Comparison of ENCODE assay signal across 25 mouse cellular contexts in the genomic region with DNA sequence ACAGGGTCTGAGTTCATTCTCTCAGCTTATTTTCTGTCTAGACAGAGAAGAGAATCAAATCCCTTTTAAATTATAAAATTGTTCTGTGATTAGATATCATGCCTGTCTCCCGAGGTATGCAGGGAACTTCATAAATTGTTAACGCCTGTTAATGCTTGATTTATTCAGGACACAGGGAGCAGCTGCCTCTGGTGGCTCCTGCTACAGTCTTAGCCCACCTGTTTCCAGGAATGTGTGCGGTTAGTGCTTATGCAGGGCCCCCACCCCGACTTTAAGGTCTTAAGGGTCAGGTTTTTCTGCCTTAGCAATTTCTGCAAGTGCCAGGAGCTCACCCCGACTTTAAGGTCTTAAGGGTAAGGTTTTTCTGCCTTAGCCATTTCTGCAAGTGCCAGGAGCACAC.
"Had no signal": no experiment of that assay in that cellular context is flagged by ENCODE, and none has a peak within 500 bp of the region (broad histone marks: within the 10 kb centered on the region; RNA-seq: fewer than 3 reads in every experiment).

No protein-coding gene starts in this region.

- H3K4me3 ChIP-seq: intestine, embryonic 15.5 days; layer of hippocampus, adult 2 months; left cerebral cortex, adult 2 months; limb, embryonic 12.5 days; liver, embryonic 12.5 days; liver, embryonic 15.5 days; lung, embryonic 15.5 days; megakaryocyte, embryonic 14.5 days had no signal

- H3K9me3 ChIP-seq: intestine, embryonic 15.5 days; limb, embryonic 12.5 days; liver, embryonic 12.5 days; liver, embryonic 15.5 days; lung, embryonic 15.5 days; megakaryocyte, embryonic 14.5 days had no signal

- H3K27ac ChIP-seq: intestine, embryonic 15.5 days; kidney, postnatal 0 days; layer of hippocampus, adult 2 months; left cerebral cortex, adult 2 months; limb, embryonic 12.5 days; liver, embryonic 12.5 days; liver, embryonic 15.5 days; lung, embryonic 15.5 days; stomach, postnatal 0 days had no signal

- H3K4me2 ChIP-seq: intestine, embryonic 15.5 days; limb, embryonic 12.5 days; liver, embryonic 12.5 days; liver, embryonic 15.5 days; lung, embryonic 15.5 days; midbrain, embryonic 11.5 days had no signal

- H3K9ac ChIP-seq: intestine, embryonic 15.5 days; limb, embryonic 12.5 days; liver, embryonic 12.5 days; liver, embryonic 15.5 days; lung, embryonic 15.5 days had no signal

- H3K36me3 ChIP-seq: intestine, embryonic 15.5 days; limb, embryonic 12.5 days; liver, embryonic 12.5 days; liver, embryonic 15.5 days; lung, embryonic 15.5 days had no signal

- DNase-seq: kidney, adult 18-20 months; kidney, adult 9 months; kidney, postnatal 25 days; layer of hippocampus, postnatal 36 days; liver; lung, adult 18-20 months; lung, postnatal 10 days; lung, postnatal 36 days; midbrain, embryonic 14.5 days; right cerebral cortex, postnatal 14 days; right cerebral cortex, postnatal 4 days; thymus, adult 2 months; thymus, postnatal 14 days; thymus, postnatal 4 days had no signal

- H3K4me1 ChIP-seq: intestine, embryonic 15.5 days; limb, embryonic 12.5 days; liver, embryonic 12.5 days; liver, embryonic 15.5 days; lung, embryonic 15.5 days; megakaryocyte, embryonic 14.5 days had no signal

- H3K27me3 ChIP-seq: intestine, embryonic 15.5 days; limb, embryonic 12.5 days; liver, embryonic 12.5 days; liver, embryonic 15.5 days; lung, embryonic 15.5 days; megakaryocyte, embryonic 14.5 days had no signal

- ATAC-seq: intestine, embryonic 15.5 days; liver, embryonic 12.5 days had no signal
